7 mouse cellular contexts compared by ENCODE assay signal in the genomic region with DNA sequence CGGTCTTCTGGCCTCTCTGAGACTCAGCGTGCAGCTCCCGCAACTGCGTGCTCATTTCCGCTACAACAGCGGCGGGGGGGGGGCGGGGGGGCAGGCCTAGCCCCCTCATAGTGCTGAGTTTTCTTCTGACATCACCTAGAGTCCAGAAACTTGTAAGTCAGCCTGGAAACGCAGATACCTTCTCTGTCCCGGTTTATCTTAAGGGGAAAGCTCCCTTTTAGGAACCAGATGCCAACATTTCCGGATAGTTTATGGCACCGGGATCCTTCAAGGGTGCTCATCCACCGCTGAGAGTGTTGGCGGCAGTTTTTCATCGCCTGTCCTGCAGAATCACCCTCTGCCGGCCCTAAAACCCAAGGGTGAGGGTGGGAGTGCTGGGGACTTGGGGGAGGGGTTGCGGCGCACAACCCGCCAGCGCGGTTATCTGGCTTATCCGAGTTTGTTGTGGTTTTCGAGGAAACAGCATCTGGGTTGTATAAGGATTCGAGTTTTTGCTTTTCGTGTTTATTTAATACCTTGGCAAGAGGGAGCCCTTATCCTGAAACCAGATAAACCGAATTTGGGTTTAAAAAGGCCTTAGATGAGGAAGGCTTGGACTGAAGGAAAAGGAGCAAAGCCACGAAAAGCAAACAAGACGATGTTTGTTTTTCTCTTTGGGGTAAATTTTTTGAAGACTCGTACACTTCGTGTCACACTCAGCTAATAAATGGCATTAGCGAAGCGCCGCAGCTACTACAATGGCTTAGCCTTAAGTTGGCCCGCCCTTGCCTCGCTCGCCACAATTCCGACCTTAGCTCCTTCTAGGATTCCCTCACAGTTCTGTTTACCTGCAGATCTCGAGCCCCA. TPM values are rescaled to one million over a fixed set of nuclear protein-coding genes. Genes with fewer than 3 reads are reported as not detected.
DNase-seq lines count a peak whose midpoint lies in the region; ATAC-seq lines count a peak whose summit lies in the region.

No protein-coding gene starts in this region.

- H3K27ac ChIP-seq in embryonic facial prominence, embryonic 11.5 days (replicated peaks; ENCODE audit: low read depth, low read length), result peak overlapping the region; percentile 99
- H3K27ac ChIP-seq in heart, embryonic 15.5 days, result peak overlapping the region; percentile 96
- peak overlapping the region; percentile 78 for H3K27ac ChIP-seq in macrophage

- H3K9ac ChIP-seq in embryonic facial prominence, embryonic 11.5 days (replicated peaks; ENCODE audit: low read length), result peak overlapping the region; percentile 76
- H3K9ac ChIP-seq in heart, embryonic 15.5 days, result peak overlapping the region; percentile 71

- ATAC-seq in embryonic facial prominence, embryonic 11.5 days (replicated peaks; ENCODE audit: insufficient number of reproducible peaks, low FRiP score, low TSS enrichment, low read depth), result no peak
- no peak for ATAC-seq in heart, embryonic 15.5 days (replicated peaks; ENCODE audit: insufficient number of reproducible peaks, insufficient read depth, low FRiP score, low read depth)

- peak; percentile 67 for DNase-seq in CD4-positive helper T cell, adult 2 months (ENCODE audit: low read depth, low spot score)
- DNase-seq in MN1 (ENCODE audit: low spot score), result peak; percentile 67
- peak; percentile 74 for DNase-seq in embryonic facial prominence, embryonic 11.5 days (ENCODE audit: low spot score)
- peak; percentile 62 to 69 for DNase-seq in kidney, postnatal 25 days
- DNase-seq in testis, postnatal 10 days (ENCODE audit: low spot score), result peak; percentile 70

- peak overlapping the region; percentile 50 for H3K4me3 ChIP-seq in embryonic facial prominence, embryonic 11.5 days (ENCODE audit: low read depth, low read length)
- H3K4me3 ChIP-seq in heart, embryonic 15.5 days, result peak overlapping the region; percentile 81
- peak overlapping the region; percentile 53 for H3K4me3 ChIP-seq in macrophage (ENCODE audit: inconsistent target)

- no peaks in the 10 kb centered on the region; the same call in 1 of the 2 replicates for H3K4me1 ChIP-seq in embryonic facial prominence, embryonic 11.5 days (ENCODE audit: control insufficient read depth, insufficient read depth, low read length)
- peaks cover 27% of the 10 kb centered on the region for H3K4me1 ChIP-seq in heart, embryonic 15.5 days (replicated peaks)

- under 1% methylated on average over 38 of the region's 38 CpGs for WGBS in embryonic facial prominence, embryonic 11.5 days
- under 1% methylated on average over 38 of the region's 38 CpGs for WGBS in heart, embryonic 15.5 days
- WGBS in macrophage (ENCODE audit: missing documents), result 2% methylated on average over 34 of the region's 38 CpGs

- H3K27me3 ChIP-seq in embryonic facial prominence, embryonic 11.5 days (ENCODE audit: control insufficient read depth, insufficient read depth, low read length), result no peaks in the 10 kb centered on the region
- no peaks in the 10 kb centered on the region for H3K27me3 ChIP-seq in heart, embryonic 15.5 days

- H3K79me2 ChIP-seq in macrophage (ENCODE audit: inconsistent target), result peaks cover 15% of the 10 kb centered on the region

- no peaks in the 10 kb centered on the region for H3K36me3 ChIP-seq in embryonic facial prominence, embryonic 11.5 days (replicated peaks; ENCODE audit: control insufficient read depth, insufficient read depth, low read depth, low read length)
- no peaks in the 10 kb centered on the region for H3K36me3 ChIP-seq in heart, embryonic 15.5 days
- no peaks in the 10 kb centered on the region for H3K36me3 ChIP-seq in macrophage (ENCODE audit: inconsistent target)

- H3K9me3 ChIP-seq in embryonic facial prominence, embryonic 11.5 days (replicated peaks; ENCODE audit: control insufficient read depth, low read length), result no peaks in the 10 kb centered on the region
- H3K9me3 ChIP-seq in heart, embryonic 15.5 days (replicated peaks), result no peaks in the 10 kb centered on the region

- H3K4me2 ChIP-seq in embryonic facial prominence, embryonic 11.5 days (ENCODE audit: low read depth, low read length), result peak overlapping the region; percentile 92
- H3K4me2 ChIP-seq in heart, embryonic 15.5 days, result peak overlapping the region; percentile 92

RNA-seq across cellular contexts. Expression of gene Id2, which starts 2.8 kb away (rescaled TPM):
- 583 and 606 TPM in 2 replicates for polyA plus RNA-seq in embryonic facial prominence, embryonic 11.5 days (2014; fragmentation: Nextera tagmentation; extraction: Ambion mirVana)
- 170 and 206 TPM in 2 replicates for polyA plus RNA-seq in heart, embryonic 15.5 days (2015; fragmentation: Nextera tagmentation; extraction: Ambion mirVana)
- 100 to 1,000 TPM in 25 of 26 experiments, 10 to 100 TPM in 1; 83.2 to 456 (median 269) TPM for total RNA-seq in macrophage (2018; cell fraction: chromatin; rRNA removed)
- 100 to 1,000 TPM; 163 to 916 (median 449) TPM for total RNA-seq in macrophage (2018; cell fraction: cytosol; rRNA removed)
- 100 to 1,000 TPM; 117 to 702 (median 548) TPM for total RNA-seq in macrophage (2018; cell fraction: nucleus; rRNA removed)
- 163 to 453 TPM (median 232 TPM) in 3 replicates for polyA plus RNA-seq in macrophage (2018)
